Mouse (Mus musculus): ENCODE measurements around the gene Ppm1g. TPM values are rescaled to one million over a fixed set of nuclear protein-coding genes. Genes with fewer than 3 reads are reported as not detected.

Gene Ppm1g
- polyA plus RNA-seq, 1 experiment from 2014 or later, result 162 TPM

- DNase-seq (ENCODE audit: low spot score), result no peak
- no peak overlapping the region for H3K27ac ChIP-seq (ENCODE audit: low read depth, low read length)
- peaks cover 34% of the 10 kb centered on the region for H3K36me3 ChIP-seq (ENCODE audit: control insufficient read depth, insufficient read depth, low read length)
- no peaks in the 10 kb centered on the region for H3K27me3 ChIP-seq (ENCODE audit: control insufficient read depth, insufficient read depth, low read length)
- H3K4me3 ChIP-seq (ENCODE audit: low read depth, low read length), result no peak overlapping the region
- no peak overlapping the region for H3K4me2 ChIP-seq (ENCODE audit: low read depth)
- H3K9ac ChIP-seq (ENCODE audit: low read length), result no peak overlapping the region
- no peak for ATAC-seq (ENCODE audit: insufficient read depth, low FRiP score, low TSS enrichment)
- no peaks in the 10 kb centered on the region for H3K9me3 ChIP-seq (ENCODE audit: control insufficient read depth, low read length)
- H3K4me1 ChIP-seq (ENCODE audit: control insufficient read depth, insufficient read depth, low read length), result no peaks in the 10 kb centered on the region
Measured at GRCm38 (mm10) chr5:31162462-31162861, 58.0 kb downstream of the Ppm1g start.

- Histone ChIP-seq H3K9me3 (ENCODE audit: control insufficient read depth, low read length) (no peaks in the 10 kb centered on the region), H3K4me2 (ENCODE audit: low read depth) (peak within 1 kb of the TSS; percentile 84), H3K4me3 (ENCODE audit: low read depth, low read length) (peak within 1 kb of the TSS; percentile 53), H3K27me3 (ENCODE audit: control insufficient read depth, insufficient read depth, low read length) (no peaks in the 10 kb centered on the region), H3K36me3 (ENCODE audit: control insufficient read depth, insufficient read depth, low read length) (peaks cover 13% of the 10 kb centered on the region), H3K27ac (ENCODE audit: low read depth, low read length) (no peak within 1 kb of the TSS; the same call in 1 of the 2 replicates), H3K4me1 (ENCODE audit: control insufficient read depth, insufficient read depth, low read length) (peaks cover 4% of the 10 kb centered on the region), H3K9ac (ENCODE audit: low read length) (peak within 1 kb of the TSS; percentile 65)
- DNase-seq (ENCODE audit: low spot score), result peak; percentile 83
- WGBS, result under 1% methylated on average over 19 of the region's 19 CpGs
- ATAC-seq (ENCODE audit: insufficient read depth, low FRiP score, low TSS enrichment), result peak; percentile 94
Measured at GRCm38 (mm10) chr5:31154152-31154553, 66.3 kb downstream of the Ppm1g start, which contains the start of gene Mpv17. Mpv17 (minus strand) TSS chr5:31154251.

GRCm38 (mm10) chr5:31153516-31154151, 66.9 kb downstream of the Ppm1g start:
- ATAC-seq (ENCODE audit: insufficient read depth, low FRiP score, low TSS enrichment), result 0 out of 2 replicates have a peak, but pooled peaks have one; percentile 20
- Histone ChIP-seq H3K9me3 (ENCODE audit: control insufficient read depth, low read length) (no peaks in the 10 kb centered on the region), H3K9ac (ENCODE audit: low read length) (peak overlapping the region; percentile 65), H3K27me3 (ENCODE audit: control insufficient read depth, insufficient read depth, low read length) (no peaks in the 10 kb centered on the region), H3K4me2 (ENCODE audit: low read depth) (peak overlapping the region; percentile 84), H3K27ac (ENCODE audit: low read depth, low read length) (no peak overlapping the region), H3K4me3 (ENCODE audit: low read depth, low read length) (peak overlapping the region; percentile 53), H3K4me1 (ENCODE audit: control insufficient read depth, insufficient read depth, low read length) (peaks cover 4% of the 10 kb centered on the region), H3K36me3 (ENCODE audit: control insufficient read depth, insufficient read depth, low read length) (peaks cover 8% of the 10 kb centered on the region; the same call in 1 of the 2 replicates)
- no peak for DNase-seq (ENCODE audit: low spot score)
- 40% methylated on average over 6 of the region's 6 CpGs for WGBS

Other genes with a start within 250 kb of the Ppm1g start
- 95.1 and 98.5 TPM in 2 replicates for gene Atraid, start 172.4 kb downstream of the Ppm1g start, polyA plus RNA-seq (2014; fragmentation: Nextera tagmentation; extraction: Ambion mirVana)
- gene Slc5a6, start 171.8 kb downstream of the Ppm1g start, polyA plus RNA-seq (2014; fragmentation: Nextera tagmentation; extraction: Ambion mirVana), result 9.3 and 9.7 TPM in 2 replicates
- 27.9 and 28.2 TPM in 2 replicates for gene Cad, start 165.9 kb downstream of the Ppm1g start, polyA plus RNA-seq (2014; fragmentation: Nextera tagmentation; extraction: Ambion mirVana)
- gene Dnajc5g, start 114.4 kb downstream of the Ppm1g start, polyA plus RNA-seq (2014; fragmentation: Nextera tagmentation; extraction: Ambion mirVana), result not detected in 2 replicates
- 8.1 and 9.2 TPM in 2 replicates for gene Slc30a3, start 112.5 kb downstream of the Ppm1g start, polyA plus RNA-seq (2014; fragmentation: Nextera tagmentation; extraction: Ambion mirVana)
- gene Trim54, start 104.0 kb downstream of the Ppm1g start, polyA plus RNA-seq (2014; fragmentation: Nextera tagmentation; extraction: Ambion mirVana), result 0.45 and 0.81 TPM in 2 replicates
- not detected in 2 replicates for gene Ucn, start 81.9 kb downstream of the Ppm1g start, polyA plus RNA-seq (2014; fragmentation: Nextera tagmentation; extraction: Ambion mirVana)
- gene Mpv17, start 66.4 kb downstream of the Ppm1g start, polyA plus RNA-seq (2014; fragmentation: Nextera tagmentation; extraction: Ambion mirVana), result 44.8 and 52.2 TPM in 2 replicates
- 1.3 and 1.7 TPM in 2 replicates for gene Gm29609, start 40.8 kb downstream of the Ppm1g start, polyA plus RNA-seq (2014; fragmentation: Nextera tagmentation; extraction: Ambion mirVana)
- gene Gtf3c2, start 40.5 kb downstream of the Ppm1g start, polyA plus RNA-seq (2014; fragmentation: Nextera tagmentation; extraction: Ambion mirVana), result 75.1 and 89.0 TPM in 2 replicates
- 134 and 137 TPM in 2 replicates for gene Snx17, start 27.5 kb downstream of the Ppm1g start, polyA plus RNA-seq (2014; fragmentation: Nextera tagmentation; extraction: Ambion mirVana)
- 69.6 and 77.7 TPM in 2 replicates for gene Eif2b4, start 27.3 kb downstream of the Ppm1g start, polyA plus RNA-seq (2014; fragmentation: Nextera tagmentation; extraction: Ambion mirVana)
- gene Zfp513, start 18.4 kb downstream of the Ppm1g start, polyA plus RNA-seq (2014; fragmentation: Nextera tagmentation; extraction: Ambion mirVana), result 6.4 and 7.0 TPM in 2 replicates
- gene Nrbp1, start 20.2 kb upstream of the Ppm1g start, polyA plus RNA-seq (2014; fragmentation: Nextera tagmentation; extraction: Ambion mirVana), result 154 and 163 TPM in 2 replicates
- 0.97 and 1.2 TPM in 2 replicates for gene Gm9970, start 20.5 kb upstream of the Ppm1g start, polyA plus RNA-seq (2014; fragmentation: Nextera tagmentation; extraction: Ambion mirVana)
- gene Krtcap3, start 31.0 kb upstream of the Ppm1g start, polyA plus RNA-seq (2014; fragmentation: Nextera tagmentation; extraction: Ambion mirVana), result 2.4 and 3.0 TPM in 2 replicates
- 33.0 and 36.7 TPM in 2 replicates for gene Ift172, start 70.4 kb upstream of the Ppm1g start, polyA plus RNA-seq (2014; fragmentation: Nextera tagmentation; extraction: Ambion mirVana)
- gene Fndc4, start 75.4 kb upstream of the Ppm1g start, polyA plus RNA-seq (2014; fragmentation: Nextera tagmentation; extraction: Ambion mirVana), result 69.3 and 71.1 TPM in 2 replicates
- gene Gckr, start 76.8 kb upstream of the Ppm1g start, polyA plus RNA-seq (2014; fragmentation: Nextera tagmentation; extraction: Ambion mirVana), result not detected in 2 replicates
- 72.2 and 77.5 TPM in 2 replicates for gene Zfp512, start 231.7 kb upstream of the Ppm1g start, polyA plus RNA-seq (2014; fragmentation: Nextera tagmentation; extraction: Ambion mirVana)